Mouse (Mus musculus): ENCODE measurements around the gene Tuba1a. TPM values are rescaled to one million over a fixed set of nuclear protein-coding genes. Genes with fewer than 3 reads are reported as not detected.

The Tuba1a gene
- total RNA-seq (2021) = 10 to 100 TPM; 27.6 to 30.1 TPM
- long read RNA-seq, experiment 1, transcript Tuba1a-201 (4 exons, 1,803 nt) = major isoform, 45 of 53 reads
- long read RNA-seq, experiment 1, partial matches to known transcripts = 0 of 53 reads
- long read RNA-seq, experiment 1, other reads (novel, unspliced or antisense) = 8 of 53 reads
- long read RNA-seq, experiment 2, transcript Tuba1a-201 (4 exons, 1,803 nt) = major isoform, 63 of 67 reads
- long read RNA-seq, experiment 2, partial matches to known transcripts = 0 of 67 reads
- long read RNA-seq, experiment 2, other reads (novel, unspliced or antisense) = 4 of 67 reads

GRCm38 (mm10) chr15:98953401-98954356 is at the start of gene Tuba1a, which contains the start of gene Gm49450:
TSS of gene Tuba1a (minus strand) at chr15:98953703.
TSS of gene Gm49450 (minus strand) at chr15:98953551.
- intact Hi-C loops (cut with DNase I) = loop anchor here (5.0 kb wide), 1 partner anchor 39 kb away; no protein-coding TSS in a partner anchor
- DNase-seq = peak; percentile 84 to 87

DNA sequence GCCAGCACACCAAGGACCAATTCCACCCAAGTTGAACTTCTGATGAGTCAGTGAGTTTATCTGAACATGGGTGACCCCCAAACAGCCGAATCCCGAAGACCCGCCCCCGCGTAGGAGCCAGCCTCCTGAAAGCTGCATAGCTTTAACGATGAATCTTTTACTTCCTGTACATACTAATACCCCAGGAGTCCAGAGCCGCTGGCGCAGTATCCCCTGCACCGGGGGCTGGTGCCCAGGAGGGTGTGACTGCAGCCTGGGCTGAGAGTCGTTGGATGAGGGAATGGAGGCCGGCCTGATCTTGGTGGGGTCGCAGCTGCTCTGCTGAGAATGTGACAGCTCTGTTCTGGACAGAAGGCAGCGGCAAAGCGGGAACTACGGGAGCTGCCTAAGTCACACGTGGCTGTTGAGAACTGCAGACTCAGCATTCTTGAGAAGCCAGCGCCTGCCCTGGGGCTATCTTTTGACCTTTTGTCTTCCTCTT is 48.0 kb upstream of the Tuba1a start:
- intact Hi-C loops (cut with DNase I) = no loop called here
- DNase-seq = no peak

DNA sequence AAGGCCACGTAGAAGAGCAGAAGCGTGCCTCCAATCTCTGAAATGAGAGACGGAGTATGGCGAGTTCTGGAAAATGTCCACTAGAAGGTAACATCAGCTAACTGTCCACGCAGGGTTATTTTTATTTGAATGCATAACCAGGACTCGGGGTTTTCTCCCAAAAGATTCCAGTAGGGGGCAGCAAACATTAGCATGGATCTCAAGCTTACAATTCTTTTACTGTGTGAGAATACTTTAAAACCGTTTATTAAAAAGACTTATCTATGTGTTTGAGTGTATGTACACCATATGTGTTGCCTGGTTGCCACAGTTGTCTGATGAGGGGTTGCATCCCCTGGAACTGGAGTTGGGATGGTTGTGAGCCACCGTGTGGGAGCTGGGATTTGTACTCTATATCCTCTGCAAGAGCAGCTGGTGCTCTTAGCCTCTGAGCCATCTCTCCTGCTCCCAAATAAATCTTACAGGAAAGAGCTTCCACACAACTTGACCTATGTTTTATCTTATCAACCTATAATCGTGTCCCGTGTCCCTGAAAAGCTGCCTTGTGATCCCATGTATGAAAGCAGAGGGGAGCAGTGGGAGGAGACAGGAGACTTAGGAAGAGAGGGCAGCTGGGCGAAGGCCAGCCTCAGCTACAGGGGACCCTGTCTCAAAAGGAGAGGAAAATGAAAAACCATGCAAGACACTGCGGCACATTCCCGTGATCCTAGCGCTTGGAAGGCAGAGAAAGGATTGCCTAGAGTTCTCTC is 47.2 kb upstream of the Tuba1a start:
- no peak for DNase-seq
- intact Hi-C loops (cut with DNase I) = no loop called here

DNA sequence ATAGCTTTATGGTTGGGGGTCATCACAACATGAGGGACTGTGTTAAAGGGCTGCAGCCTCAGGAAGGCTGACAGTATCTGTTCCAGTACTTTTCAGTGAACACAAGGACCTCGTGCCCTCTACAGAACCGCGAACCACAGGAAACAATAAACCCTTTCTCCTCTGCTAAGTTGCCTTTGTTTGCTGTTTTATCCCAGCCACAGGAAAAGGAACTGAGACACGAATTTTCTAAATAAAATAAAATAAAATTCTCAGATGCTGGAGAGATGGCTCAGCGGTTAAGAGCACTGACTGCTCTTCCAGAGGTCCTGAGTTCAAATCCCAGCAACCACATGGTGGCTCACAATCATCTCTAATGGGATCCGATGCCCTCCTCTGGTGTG is 45.3 kb upstream of the Tuba1a start:
- DNase-seq = no peak
- intact Hi-C loops (cut with DNase I) = loop anchor here (5.0 kb wide), 1 partner anchor 121 kb away; no protein-coding TSS in a partner anchor

DNA sequence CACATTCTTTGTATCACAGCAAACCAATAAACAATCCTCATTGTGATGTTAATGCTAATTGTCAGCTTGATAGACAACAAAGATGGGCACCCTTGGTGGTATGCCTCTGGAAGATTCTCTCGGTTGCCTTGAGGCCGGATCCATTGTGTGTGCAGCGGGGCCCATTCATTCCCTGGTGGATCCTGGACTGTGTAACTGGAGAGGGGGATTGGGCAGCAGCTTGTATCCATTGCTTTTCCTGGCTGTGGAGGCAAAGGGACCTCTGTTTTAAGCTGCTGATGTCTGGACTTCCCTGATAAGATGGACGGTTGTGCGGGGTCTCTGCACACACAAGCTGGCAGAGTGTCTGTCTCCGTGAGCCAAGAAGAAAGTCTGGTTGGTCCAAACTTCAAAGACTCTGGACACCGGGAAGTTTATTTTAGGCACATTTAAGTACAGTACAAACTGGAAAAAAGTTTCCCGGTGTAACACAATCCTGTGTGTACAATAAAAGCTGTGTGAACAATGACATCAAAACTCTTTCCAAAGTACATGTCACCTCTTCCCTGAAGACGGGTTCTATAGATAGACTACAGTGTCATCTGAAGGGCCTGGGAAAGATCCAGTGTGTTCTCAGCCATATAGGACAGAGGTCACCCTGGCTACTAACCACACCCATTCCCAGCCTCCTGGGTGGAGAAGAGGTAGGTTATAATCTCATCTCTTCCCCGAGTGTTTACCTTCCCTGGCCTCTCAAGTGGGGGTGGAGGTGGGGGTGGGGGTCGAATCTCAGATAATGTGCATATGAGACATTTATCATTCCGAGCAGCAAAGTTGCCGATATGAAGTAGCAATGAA is 44.7 kb upstream of the Tuba1a start:
- intact Hi-C loops (cut with DNase I) = loop anchor here (5.0 kb wide), 1 partner anchor 121 kb away; no protein-coding TSS in a partner anchor
- DNase-seq = no peak

GRCm38 (mm10) chr15:98996840-98997239 is 43.3 kb upstream of the Tuba1a start:
- intact Hi-C loops (cut with DNase I) = loop anchor here (5.0 kb wide), 1 partner anchor 120 kb away; no protein-coding TSS in a partner anchor
- DNase-seq = no peak

GRCm38 (mm10) chr15:98994957-98995520 is 41.5 kb upstream of the Tuba1a start:
- DNase-seq = no peak
- intact Hi-C loops (cut with DNase I) = loop anchor here (5.0 kb wide), 3 partner anchors 43 to 118 kb away; partner anchors contain the start of genes Gm49450, Rhebl1 and Tuba1a

DNA sequence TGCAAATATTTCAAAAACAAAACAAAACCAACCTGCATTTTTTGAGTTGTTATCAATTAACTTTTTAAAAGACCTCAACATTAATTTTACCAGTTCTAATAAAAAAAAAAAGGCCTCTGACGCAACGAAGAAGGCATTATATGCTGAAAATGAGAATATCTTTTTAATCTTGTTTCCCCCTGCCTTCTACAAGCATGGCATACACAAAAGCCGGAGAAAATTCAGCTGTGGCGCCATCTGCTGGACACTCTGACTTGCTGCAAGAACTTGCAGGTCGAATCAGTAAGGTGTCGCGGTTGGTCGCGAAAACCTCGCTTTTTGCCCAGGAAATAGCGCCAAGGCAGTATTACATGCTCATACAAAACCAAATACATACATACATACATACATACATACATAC is 40.4 kb upstream of the Tuba1a start:
- peak; percentile 79 to 85 for DNase-seq

DNA sequence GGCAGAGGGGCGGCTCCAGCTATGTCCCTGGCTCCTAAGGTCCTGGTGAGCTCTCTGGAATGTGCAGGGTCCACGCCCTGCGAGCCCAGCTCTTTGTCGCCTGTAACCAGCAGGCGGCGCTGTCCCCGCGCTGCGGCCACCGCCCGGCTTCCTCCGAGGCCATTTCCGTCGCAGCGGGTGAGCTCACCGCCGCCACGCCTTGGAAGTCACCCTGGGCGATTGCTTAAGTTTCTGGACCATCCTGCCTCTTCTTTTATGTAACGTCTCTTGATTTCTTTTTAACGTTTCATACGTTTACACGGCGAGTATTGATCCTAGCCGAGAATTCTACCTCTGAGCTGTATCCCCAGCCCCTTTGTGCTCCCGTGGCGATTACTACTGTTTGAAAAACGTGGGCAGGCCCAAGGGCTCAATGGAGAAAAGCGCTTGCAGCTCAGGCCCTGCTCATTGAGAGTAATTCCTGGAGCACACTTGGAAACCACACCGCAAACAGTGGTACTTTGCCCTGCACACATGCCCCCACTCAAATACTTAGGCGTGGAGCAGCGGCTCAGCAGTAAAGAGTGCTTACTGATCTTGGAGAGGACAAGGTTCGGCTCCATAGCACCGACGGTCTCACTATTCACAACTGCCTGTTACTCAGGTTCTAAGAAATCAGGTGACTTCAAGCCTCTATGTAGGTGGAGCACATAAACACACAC is 39.7 kb upstream of the Tuba1a start:
- DNase-seq = peak; percentile 94 to 96
- intact Hi-C loops (cut with DNase I) = loop anchor here (5.0 kb wide), 2 partner anchors 41 to 101 kb away; partner anchors contain the start of genes Gm49450, Rhebl1 and Tuba1a

More for the DNA sequence above, 40.4 kb upstream of the Tuba1a start:
- intact Hi-C loops (cut with DNase I) = loop anchor here (5.0 kb wide), 2 partner anchors 42 to 102 kb away; partner anchors contain the start of genes Gm49450, Rhebl1 and Tuba1a

- no peak for DNase-seq
- intact Hi-C loops (cut with DNase I) = loop anchor here (5.0 kb wide), 2 partner anchors 40 to 100 kb away; partner anchors contain the start of genes Gm49450, Rhebl1 and Tuba1a
These were observed 38.8 kb upstream of the Tuba1a start for GRCm38 (mm10) chr15:98992086-98992912.

- intact Hi-C loops (cut with DNase I) = loop anchor here (5.0 kb wide), 2 partner anchors 39 to 99 kb away; partner anchors contain the start of genes Gm49450, Rhebl1 and Tuba1a
- DNase-seq = no peak
These were observed 38.1 kb upstream of the Tuba1a start for GRCm38 (mm10) chr15:98991540-98992050.

DNA sequence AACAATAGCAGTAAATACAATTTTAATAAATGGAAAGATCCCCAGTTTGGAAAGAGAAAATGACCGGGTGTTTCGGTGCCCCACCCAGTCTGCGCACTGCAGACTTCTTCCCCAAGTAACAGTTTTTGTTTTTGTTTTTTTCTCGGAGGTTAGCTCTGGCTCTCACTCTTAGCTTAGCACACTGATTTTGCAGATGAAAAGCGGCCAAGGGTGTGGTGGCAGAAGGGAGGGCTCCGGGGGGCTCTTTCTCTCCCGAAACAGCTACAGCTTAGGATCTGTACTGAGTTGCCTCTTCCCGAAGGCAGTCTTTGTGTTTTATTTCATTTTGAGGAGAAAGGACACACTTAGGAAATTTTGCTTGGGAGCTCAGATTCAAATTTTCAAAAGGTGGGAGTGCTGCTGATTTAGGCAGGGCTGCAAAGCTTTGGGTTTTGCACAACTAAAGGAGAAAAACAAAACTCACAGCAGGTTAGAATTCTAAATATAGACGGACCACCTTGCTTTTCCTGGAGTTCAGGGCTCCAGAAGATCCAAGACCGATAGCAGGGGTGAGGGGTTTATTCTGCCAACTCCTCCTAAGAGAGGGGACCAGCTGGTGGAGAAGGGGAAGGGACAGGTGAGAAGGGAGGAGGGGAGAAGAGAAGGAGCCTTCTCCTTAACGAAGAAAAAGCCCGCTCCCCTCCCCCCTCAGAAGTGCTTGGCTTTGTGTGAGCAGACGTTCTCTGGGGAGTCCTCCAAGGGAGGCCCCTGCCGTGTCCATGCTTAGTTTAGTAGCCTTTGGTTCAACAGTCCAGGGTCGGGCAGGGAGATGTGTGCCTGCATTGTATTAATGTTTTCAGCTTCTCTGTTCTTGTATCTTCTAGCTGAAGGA is 37.4 kb upstream of the Tuba1a start:
- no peak for DNase-seq
- intact Hi-C loops (cut with DNase I) = loop anchor here (5.0 kb wide), 2 partner anchors 39 to 99 kb away; partner anchors contain the start of genes Gm49450, Rhebl1 and Tuba1a

DNA sequence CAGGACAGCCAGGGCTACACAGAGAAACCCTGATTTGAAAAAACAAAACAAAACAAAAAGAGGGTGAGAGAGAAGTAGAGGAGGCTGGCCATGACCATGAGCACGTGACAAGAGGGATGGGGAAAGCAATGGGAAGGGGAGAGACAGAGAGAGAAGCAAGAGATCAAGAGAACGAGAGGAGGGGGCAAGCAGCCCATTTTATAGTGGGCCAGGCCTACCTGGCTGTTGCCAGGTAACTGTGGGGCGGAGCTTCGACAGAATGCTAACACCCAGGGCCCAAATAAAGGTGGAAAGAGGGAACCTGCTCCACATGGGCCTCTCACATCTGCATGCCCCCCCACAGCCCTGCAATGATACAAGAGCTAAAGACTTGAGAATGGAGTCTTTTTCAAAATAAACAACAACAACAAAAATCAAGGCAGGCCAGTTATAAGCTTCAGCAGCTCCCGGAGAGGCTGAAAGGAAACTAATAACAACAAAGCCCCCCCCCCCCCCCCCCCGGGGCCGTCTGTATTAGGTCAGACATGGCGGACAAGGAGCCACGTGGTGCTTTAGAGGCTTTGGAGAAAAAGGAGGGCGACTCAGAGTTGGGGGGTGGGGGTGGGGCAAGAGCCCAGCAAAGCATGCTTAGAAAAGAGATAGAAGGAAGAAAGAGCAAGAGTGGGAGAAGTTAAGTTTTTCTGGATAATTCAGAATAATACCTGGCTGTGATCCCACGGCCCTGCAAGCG is 36.4 kb upstream of the Tuba1a start:
- intact Hi-C loops (cut with DNase I) = loop anchor here (5.0 kb wide), 2 partner anchors 38 to 98 kb away; partner anchors contain the start of genes Gm49450, Rhebl1 and Tuba1a
- DNase-seq = no peak

GRCm38 (mm10) chr15:98988787-98989186 is 35.3 kb upstream of the Tuba1a start:
- DNase-seq = no peak
- intact Hi-C loops (cut with DNase I) = no loop called here

DNA sequence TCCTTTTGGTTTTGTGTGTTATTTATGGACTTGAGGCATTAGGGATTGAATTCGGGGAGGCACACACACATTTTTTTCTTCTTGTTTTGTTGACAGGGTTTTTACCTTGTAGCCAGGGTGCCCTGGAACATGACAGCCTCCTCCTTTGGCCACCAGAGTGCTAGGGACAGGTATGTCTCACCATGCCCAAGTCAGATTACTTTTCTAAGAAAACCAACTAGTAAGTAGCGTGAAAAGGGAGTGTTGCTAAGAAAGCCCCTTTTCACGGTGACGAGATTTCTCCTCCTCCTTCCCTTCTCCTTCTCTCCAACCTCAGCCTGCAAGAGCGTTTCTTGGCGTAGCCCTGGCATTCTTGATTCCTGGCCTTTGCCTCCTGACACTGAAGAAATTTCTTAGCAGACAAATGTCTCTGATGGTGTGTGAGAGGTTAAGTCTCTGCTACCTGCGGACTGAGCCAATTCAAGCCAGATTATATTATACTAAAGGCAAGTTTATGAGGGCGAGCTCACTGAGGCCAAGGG is 34.2 kb upstream of the Tuba1a start:
- intact Hi-C loops (cut with DNase I) = no loop called here

More for the DNA sequence above, 34.2 kb upstream of the Tuba1a start:
- no peak for DNase-seq

All from gastrocnemius, postnatal 36 days (tissue).